Comparison of ENCODE assay signal across 18 mouse cellular contexts in the genomic region with DNA sequence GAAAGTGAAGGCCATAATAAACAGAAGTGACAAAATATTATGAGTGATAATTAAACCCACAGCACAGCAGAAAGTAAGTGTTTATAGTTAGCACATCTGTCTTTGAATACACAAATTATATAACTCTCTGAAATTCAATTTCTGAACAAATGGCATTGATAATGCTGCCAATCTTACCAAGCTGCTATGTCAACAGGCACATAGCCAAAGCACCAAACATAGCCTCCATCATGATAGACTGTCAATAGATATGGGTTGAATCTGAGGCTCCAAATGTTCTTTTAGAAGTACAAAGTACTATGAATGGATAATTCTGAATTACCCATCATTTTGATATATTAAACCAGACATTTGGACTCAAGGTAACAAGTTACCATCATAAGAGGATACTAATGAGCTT.
DNase-seq lines count a peak whose midpoint lies in the region; TF ChIP-seq lines count a peak whose summit lies in the region.
"Had no signal": no experiment of that assay in that cellular context is flagged by ENCODE, and none has a peak within 500 bp of the region (broad histone marks: within the 10 kb centered on the region; RNA-seq: fewer than 3 reads in every experiment).

No protein-coding gene starts in this region.

- no peak overlapping the region for H3K4me3 ChIP-seq in layer of hippocampus, adult 2 months
- H3K4me3 ChIP-seq: embryonic facial prominence, embryonic 10.5 days; embryonic facial prominence, embryonic 12.5 days; forebrain, embryonic 13.5 days; forebrain, embryonic 15.5 days had no signal

- DNase-seq in layer of hippocampus, adult 2 months (ENCODE audit: low spot score in 2 of 2), result peak; percentile 29 to 58
- no peak for DNase-seq in layer of hippocampus, postnatal 10 days (ENCODE audit: low spot score in 2 of 2)
- DNase-seq in layer of hippocampus, adult 9-11 months, result peak; percentile 65
- DNase-seq in layer of hippocampus, postnatal 25 days (ENCODE audit: extremely low spot score in 1 of 2, low spot score in 1 of 2), result no peak
- DNase-seq in spleen, postnatal 36 days (ENCODE audit: low spot score in 2 of 2), result no peak
- DNase-seq: adrenal gland, adult 2 months; adrenal gland, postnatal 10 days; adrenal gland, postnatal 25 days; cerebellum, adult 11-12 months; cerebellum, adult 2 months; cerebellum, adult 9-10 months; cerebellum, postnatal 10 days; cerebellum, postnatal 25 days; forebrain, postnatal 0 days had no signal

- no peak for TF ChIP-seq CTCF in layer of hippocampus, adult 2 months (conservative IDR thresholded peaks at IDR 0.05)

- peak overlapping the region; percentile 19; the same call in 1 of the 2 replicates for H3K27ac ChIP-seq in layer of hippocampus, adult 2 months
- H3K27ac ChIP-seq: embryonic facial prominence, embryonic 10.5 days; embryonic facial prominence, embryonic 12.5 days; forebrain, embryonic 13.5 days; forebrain, embryonic 15.5 days had no signal

Comparison
In these comparisons a context has a peak if more than half of its experiments do, and no peak if none do; other contexts are left out.
1. DNase-seq: peak in layer of hippocampus, adult 2 months (2 of 2) and layer of hippocampus, adult 9-11 months (single experiment); none in layer of hippocampus, postnatal 10 days (0 of 2), layer of hippocampus, postnatal 25 days (0 of 2) and spleen, postnatal 36 days (0 of 2).